Mouse (Mus musculus) hindbrain, postnatal 0 days (tissue): ENCODE results near the gene Chst14. TPM values are rescaled to one million over a fixed set of nuclear protein-coding genes. Genes with fewer than 3 reads are reported as not detected.

Experiments used
- ATAC-seq: fragments of 200-750 bp; cut with Nextera tagmentation; 2 replicates; pipeline ENCODE4 v1.8.0; 2017; ENCODE audit warnings: mild to moderate bottlenecking, moderate TSS enrichment, moderate library complexity
- DNase-seq: peaks from one replicate; pipeline ENCODE4 v3.0.0-alpha.2; 2015; ENCODE audit warnings: low spot score
- H3K27ac ChIP-seq: fragments of 300-500 bp; sonication (generic); 2 replicates; pipeline ENCODE4 v1.5.1; 2014; ENCODE audit warnings: mild to moderate bottlenecking
- H3K27me3 ChIP-seq: fragments of 300-500 bp; sonication (generic); 2 replicates; pipeline ENCODE4 v1.6.1; 2014; ENCODE audit warnings: low read length, mixed read lengths; ENCODE audit not compliant: insufficient read depth
- H3K36me3 ChIP-seq: fragments of 300-500 bp; sonication (generic); 2 replicates; pipeline ENCODE4 v1.6.1; 2014; ENCODE audit warnings: low read length, mixed read lengths; ENCODE audit not compliant: insufficient read depth
- H3K4me1 ChIP-seq: fragments of 300-500 bp; sonication (generic); 2 replicates; pipeline ENCODE4 v1.6.1; 2014; ENCODE audit warnings: antibody characterized with exemption, low read length, mixed read lengths; ENCODE audit not compliant: insufficient read depth
- H3K4me2 ChIP-seq: fragments of 300-500 bp; sonication (generic); 2 replicates; pipeline ENCODE4 v1.6.1; 2014; ENCODE audit warnings: low read depth, mild to moderate bottlenecking, low read length, moderate library complexity, mixed read lengths
- H3K4me3 ChIP-seq: fragments of 300-500 bp; sonication (generic); 2 replicates; pipeline ENCODE4 v1.5.1; 2014; ENCODE audit warnings: low read length
- H3K9ac ChIP-seq: fragments of 300-500 bp; sonication (generic); replicated peaks from 2 replicates; pipeline ENCODE4 v1.6.1; 2014; ENCODE audit warnings: mild to moderate bottlenecking, low read length, moderate library complexity, mixed read lengths
- H3K9me3 ChIP-seq: fragments of 300-500 bp; sonication (generic); 2 replicates; pipeline ENCODE4 v1.6.1; 2016; ENCODE audit warnings: low read length, mixed read lengths
- CTCF ChIP-seq: IDR thresholded peaks from 2 replicates; pipeline ENCODE4 v1.5.1; 2016; ENCODE audit warnings: antibody characterized with exemption, control low read depth, low read depth
- WGBS: fragments of 180-500 bp; shearing (Covaris S2); extraction: QIAGEN DNeasy Blood & Tissue Kit; methylation state at CpG from one replicate; pipeline ENCODE4 v1.1.7; 2014; 5-methylcytosine and 5-hydroxymethylcytosine counted together
- polyA plus RNA-seq: library from polyadenylated mRNA; unstranded; fragments of >200 nt; fragmentation: Nextera tagmentation; extraction: Ambion mirVana; gene quantifications from 2 replicates; pipeline ENCODE4 v1.2.1, GENCODE M21; 2015
- total RNA-seq: library from RNA; depleted of rRNA; stranded (reverse); fragments of >200 nt; gene quantifications from 2 replicates; pipeline ENCODE4 v1.2.3, GENCODE M21; 2014

Gene Chst14
- total and polyA plus RNA-seq, 2 experiments from 2014 or later = 4.7 to 8.5 TPM

DNA sequence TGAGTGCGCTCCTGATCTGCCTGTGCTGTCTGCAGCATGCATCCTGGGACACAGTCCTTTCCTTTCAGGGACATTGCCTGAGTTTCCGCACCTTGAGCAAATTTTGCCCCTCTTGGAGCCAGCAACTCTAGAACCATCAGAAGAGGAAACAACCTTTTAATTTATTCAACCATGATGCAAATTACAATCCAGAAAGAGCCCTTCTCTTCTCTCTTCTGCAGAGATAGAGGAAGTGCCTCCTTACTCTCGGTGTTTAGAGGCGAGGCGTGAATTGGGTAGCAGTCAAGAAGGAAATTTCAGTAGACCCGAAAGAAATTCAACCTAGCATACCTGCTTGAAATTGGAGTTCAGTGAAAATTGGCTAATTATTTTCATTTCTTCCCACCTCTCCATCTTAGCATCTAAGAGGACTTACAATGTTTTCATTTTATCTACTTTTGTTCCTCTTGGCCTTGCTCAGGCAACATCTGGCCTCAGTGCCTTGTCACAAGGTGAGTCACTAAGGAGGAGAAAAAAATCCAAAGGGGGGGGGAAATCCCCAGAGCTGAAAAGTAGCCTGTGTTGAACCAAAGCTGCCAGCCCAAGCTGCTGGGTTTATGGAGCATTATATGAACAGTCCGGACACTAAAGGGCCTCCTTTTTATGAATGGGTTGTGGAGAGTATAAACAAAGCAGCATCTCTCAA, 20.7 kb upstream of the Chst14 start:
- no peaks in the 10 kb centered on the region for H3K9me3 ChIP-seq

DNA sequence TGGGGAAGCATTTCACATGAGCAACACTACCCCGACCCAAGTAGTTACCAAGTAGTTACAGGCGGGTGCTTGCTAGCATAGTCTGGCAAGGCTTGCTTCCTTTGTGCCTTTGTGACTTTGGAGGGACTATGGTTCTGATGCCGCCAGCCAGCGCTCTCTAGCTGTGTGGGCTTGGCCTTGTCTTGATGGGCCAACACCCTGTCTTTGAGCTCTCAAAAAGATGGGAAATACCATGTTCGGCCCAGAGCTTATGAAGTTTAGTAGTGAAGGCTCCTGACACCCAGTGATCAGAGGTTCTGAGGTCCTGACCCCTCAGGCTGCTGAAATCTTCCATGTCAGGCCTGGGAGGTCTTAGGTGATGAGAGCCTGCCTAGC, 20.2 kb upstream of the Chst14 start:
- 54% methylated on average over 5 of the region's 5 CpGs for WGBS
- no peak overlapping the region for H3K4me3 ChIP-seq

More for the DNA sequence above, 20.7 kb upstream of the Chst14 start:
- Histone ChIP-seq H3K27ac (no peak overlapping the region), H3K4me2 (no peak overlapping the region), H3K9ac (no peak overlapping the region), H3K27me3 (no peaks in the 10 kb centered on the region), H3K4me3 (no peak overlapping the region), H3K36me3 (no peaks in the 10 kb centered on the region), H3K4me1 (peaks cover 25% of the 10 kb centered on the region)
- TF ChIP-seq CTCF = no peak
- no peak for DNase-seq
- 74% methylated on average over 7 of the region's 7 CpGs for WGBS
- no peak for ATAC-seq

DNA sequence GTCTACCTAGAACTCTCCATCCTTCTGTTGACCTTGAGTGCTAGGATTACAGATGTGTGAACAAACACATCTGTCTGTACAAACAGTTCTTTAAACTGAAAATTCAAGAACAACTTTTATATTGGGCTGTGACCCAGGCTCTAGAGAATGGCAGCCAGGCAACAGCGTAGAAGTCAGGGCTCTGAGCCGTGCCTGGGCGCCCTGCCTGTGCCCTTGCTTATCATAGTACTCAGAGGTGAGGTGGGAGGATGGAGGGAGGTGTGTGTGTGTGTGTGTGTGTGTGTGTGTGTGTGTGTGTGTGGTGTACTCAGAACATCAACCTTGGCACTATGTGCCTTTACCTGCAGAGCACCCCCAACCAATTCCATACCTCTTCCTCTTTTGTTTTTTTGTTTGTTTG, 18.5 kb upstream of the Chst14 start:
- Histone ChIP-seq H3K27me3 (no peaks in the 10 kb centered on the region), H3K4me1 (peaks cover 28% of the 10 kb centered on the region)

More for the DNA sequence above, 20.2 kb upstream of the Chst14 start:
- Histone ChIP-seq H3K36me3 (no peaks in the 10 kb centered on the region), H3K9ac (no peak overlapping the region), H3K27ac (no peak overlapping the region), H3K4me2 (no peak overlapping the region), H3K4me1 (peaks cover 25% of the 10 kb centered on the region), H3K9me3 (no peaks in the 10 kb centered on the region), H3K27me3 (no peaks in the 10 kb centered on the region)
- no peak for DNase-seq
- ATAC-seq = no peak
- TF ChIP-seq CTCF = no peak

DNA sequence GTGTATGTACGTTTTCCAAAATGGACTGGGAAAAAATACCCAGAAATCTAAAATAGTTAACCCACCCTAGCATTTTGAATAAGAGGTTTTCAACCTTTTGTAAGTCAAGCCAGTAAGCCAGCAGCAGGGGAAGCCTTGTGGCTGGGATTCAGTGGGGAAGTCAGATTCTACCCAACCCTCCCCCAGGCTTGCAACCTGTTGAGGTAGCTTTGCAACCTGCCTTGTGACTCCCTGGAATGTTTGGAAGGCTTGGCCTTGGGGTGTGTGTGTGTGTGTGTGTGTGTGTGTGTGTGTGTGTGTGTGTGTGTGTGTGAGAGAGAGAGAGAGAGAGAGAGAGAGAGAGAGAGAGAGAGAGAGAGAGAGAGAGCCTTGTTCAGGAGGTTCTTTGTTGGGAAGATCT, 17.1 kb upstream of the Chst14 start:
- Histone ChIP-seq H3K9me3 (no peaks in the 10 kb centered on the region), H3K4me2 (no peak overlapping the region), H3K4me1 (peaks cover 31% of the 10 kb centered on the region), H3K4me3 (no peak overlapping the region), H3K27me3 (no peaks in the 10 kb centered on the region), H3K27ac (no peak overlapping the region), H3K9ac (no peak overlapping the region), H3K36me3 (no peaks in the 10 kb centered on the region)
- ATAC-seq (no peak), DNase-seq (no peak)
- no peak for TF ChIP-seq CTCF
- WGBS = 64% methylated on average over 1 of the region's 1 CpGs

More for the DNA sequence above, 18.5 kb upstream of the Chst14 start:
- TF ChIP-seq CTCF = no peak
- Histone ChIP-seq H3K27ac (no peak overlapping the region), H3K9ac (no peak overlapping the region), H3K9me3 (no peaks in the 10 kb centered on the region), H3K4me3 (no peak overlapping the region), H3K36me3 (no peaks in the 10 kb centered on the region), H3K4me2 (no peak overlapping the region)
- ATAC-seq = no peak
- DNase-seq = no peak
- 89% methylated on average over 3 of the region's 3 CpGs for WGBS

DNA sequence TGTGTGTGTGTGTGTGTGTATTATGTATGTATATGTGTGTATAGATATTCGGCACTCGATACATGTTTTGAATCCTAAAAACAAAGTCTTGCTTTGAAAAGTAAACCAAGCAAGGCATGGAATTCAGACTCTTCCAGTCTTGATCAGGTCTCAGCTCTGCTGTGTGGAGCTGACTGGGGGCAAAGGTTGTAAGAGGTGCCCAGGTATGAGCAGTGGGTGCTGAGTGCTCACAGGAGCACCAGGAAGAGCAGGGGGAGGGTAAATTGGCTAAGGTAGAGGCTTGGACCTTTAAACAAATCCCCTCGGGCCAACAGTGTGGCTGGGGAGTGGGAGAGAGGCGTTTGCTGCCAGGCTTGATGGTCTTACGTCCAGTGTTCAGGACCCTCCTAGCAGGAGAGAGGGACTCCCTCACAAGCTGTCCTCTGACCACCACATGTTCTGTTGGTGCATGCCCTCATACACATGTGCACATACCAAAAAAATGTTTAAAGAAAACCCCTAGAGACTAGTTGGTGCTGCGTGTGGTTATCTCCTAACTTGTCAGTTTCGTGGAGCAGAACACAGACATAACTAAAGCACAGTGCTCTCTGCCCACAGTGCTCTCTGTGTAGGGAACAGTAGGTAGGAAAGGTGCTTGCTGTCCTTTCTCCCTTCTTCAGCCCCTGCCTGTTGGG, 15.6 kb upstream of the Chst14 start:
- no peak overlapping the region for H3K4me3 ChIP-seq
- peaks cover 28% of the 10 kb centered on the region for H3K4me1 ChIP-seq
- 79% methylated on average over 7 of the region's 7 CpGs for WGBS
- no peaks in the 10 kb centered on the region for H3K9me3 ChIP-seq
- no peak overlapping the region for H3K9ac ChIP-seq
- H3K36me3 ChIP-seq = no peaks in the 10 kb centered on the region
- no peak for ATAC-seq
- H3K27me3 ChIP-seq = no peaks in the 10 kb centered on the region
- H3K4me2 ChIP-seq = no peak overlapping the region
- DNase-seq = no peak
- no peak overlapping the region for H3K27ac ChIP-seq
- no peak for TF ChIP-seq CTCF

DNA sequence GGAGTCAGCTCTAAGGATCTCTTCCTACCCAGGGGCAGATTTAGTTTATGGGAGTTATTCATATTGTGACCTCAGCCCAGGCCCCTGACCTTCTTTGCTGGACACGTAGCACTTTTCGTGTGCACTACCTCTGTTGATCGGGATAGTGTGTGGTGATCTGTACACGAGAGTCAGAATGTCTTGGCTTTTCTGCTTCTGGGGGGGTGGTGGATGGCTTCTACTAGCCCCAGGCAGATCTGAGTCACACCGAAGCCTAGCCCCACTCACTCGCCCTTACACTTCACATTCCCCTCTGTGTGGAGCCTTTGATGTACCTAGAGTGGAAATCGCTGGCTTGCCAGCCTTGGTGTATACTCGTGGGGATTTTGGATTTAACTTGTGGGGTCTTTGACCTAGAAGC, 13.6 kb upstream of the Chst14 start:
- WGBS = 77% methylated on average over 8 of the region's 8 CpGs
- no peak for TF ChIP-seq CTCF
- ATAC-seq (no peak), DNase-seq (no peak)
- no peak overlapping the region for H3K9ac ChIP-seq
- H3K4me2 ChIP-seq = no peak overlapping the region
- H3K4me3 ChIP-seq = no peak overlapping the region
- H3K9me3 ChIP-seq = no peaks in the 10 kb centered on the region
- 0 out of 2 replicates have a peak, but pooled peaks cover 5% of the 10 kb centered on the region for H3K36me3 ChIP-seq
- H3K27me3 ChIP-seq = no peaks in the 10 kb centered on the region
- peaks cover 24% of the 10 kb centered on the region for H3K4me1 ChIP-seq
- H3K27ac ChIP-seq = no peak overlapping the region
